Comparison of ENCODE assay signal across 1 mouse cellular context in the genomic region with DNA sequence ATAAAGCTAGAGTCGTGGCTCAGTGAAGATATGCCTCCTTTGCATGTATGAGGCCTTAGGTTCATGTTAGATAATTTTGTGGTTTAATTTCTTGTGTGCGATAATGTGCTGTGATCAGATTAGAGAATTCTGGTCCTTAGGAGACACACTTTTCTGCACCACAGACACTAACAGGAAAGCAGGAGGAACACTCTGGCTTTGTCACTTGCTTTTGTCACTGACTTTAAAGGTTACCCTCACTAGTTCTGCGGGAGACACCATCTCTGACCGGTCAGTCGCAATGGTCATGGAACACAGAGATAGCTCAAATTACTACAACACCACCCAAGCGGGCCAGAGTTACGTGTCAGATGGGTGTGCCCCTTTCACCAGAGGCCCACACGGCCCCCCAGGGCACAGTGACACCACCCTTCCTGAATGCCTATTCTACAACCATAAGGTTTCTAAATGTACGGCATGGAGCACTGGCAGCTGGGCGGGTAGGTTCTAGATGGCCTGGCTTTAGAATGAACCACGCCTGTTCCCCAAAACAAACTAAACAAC.
TF ChIP-seq lines count a peak whose summit lies in the region.

No protein-coding gene starts in this region.

TF ChIP-seq in MEL, 35 proteins besides CTCF, POLR2A, EP300 and RAD21 (continued from another document):
- TF ChIP-seq ETS1 (IDR thresholded peaks at IDR 0.05; ENCODE audit: low read depth, low read length) (peak; percentile 89), SMC3 (IDR thresholded peaks at IDR 0.05; ENCODE audit: low read depth, low read length) (no peak), MAX (IDR thresholded peaks at IDR 0.05; ENCODE audit: low read length) (no peak; the same call in 1 of the 2 replicates), NRF1 (IDR thresholded peaks at IDR 0.05; ENCODE audit: insufficient read depth, low read depth, low read length, poor library complexity, severe bottlenecking) (no peak), JUND (IDR thresholded peaks at IDR 0.05; ENCODE audit: low read depth, low read length) (no peak), HCFC1 (IDR thresholded peaks at IDR 0.05; ENCODE audit: low read depth, low read length) (peak; percentile 15; the same call in 1 of the 2 replicates), TCF12 (IDR thresholded peaks at IDR 0.05; ENCODE audit: low read depth, low read length) (peak; percentile 98), POLR2AphosphoS5 (IDR thresholded peaks at IDR 0.05; ENCODE audit: borderline replicate concordance, low read depth, low read length) (no peak), ZNF384 (IDR thresholded peaks at IDR 0.05; ENCODE audit: low read depth, low read length) (no peak), MYC (IDR thresholded peaks at IDR 0.05; ENCODE audit: low read depth, low read length) (peak; percentile 65; the same call in 1 of the 2 replicates), GABPA (IDR thresholded peaks at IDR 0.05; ENCODE audit: low read depth, low read length) (no peak), TAL1 (IDR thresholded peaks at IDR 0.05; ENCODE audit: low read length) (peak; percentile 66), ZKSCAN1 (IDR thresholded peaks at IDR 0.05; ENCODE audit: low read depth, low read length) (no peak), CHD2 (IDR thresholded peaks at IDR 0.05; ENCODE audit: low read length) (peak; percentile 29; the same call in 1 of the 2 replicates), ZMIZ1 (IDR thresholded peaks at IDR 0.05; ENCODE audit: low read depth, low read length) (peak; percentile 39; the same call in 1 of the 2 replicates), NELFE (IDR thresholded peaks at IDR 0.05; ENCODE audit: low read depth, low read length) (0 out of 2 replicates have a peak, but pooled peaks have one; percentile 41), POLR2AphosphoS2 (IDR thresholded peaks at IDR 0.05; ENCODE audit: low read length) (peak; percentile 51; the same call in 1 of the 2 replicates), MYB (IDR thresholded peaks at IDR 0.05; ENCODE audit: low read depth, low read length) (no peak)
